Mouse (Mus musculus) heart, embryonic 16.5 days (tissue): ENCODE results near the gene Cnot2. TPM values are rescaled to one million over a fixed set of nuclear protein-coding genes. Genes with fewer than 3 reads are reported as not detected.

Source experiments
- ATAC-seq: fragments of 200-750 bp; cut with Nextera tagmentation; replicated peaks from 2 replicates; pipeline ENCODE4 v1.8.0; 2017; ENCODE audit warnings: moderate number of reproducible peaks; ENCODE audit not compliant: insufficient read depth, low FRiP score; ENCODE audit errors: extremely low read depth
- H3K27ac ChIP-seq: fragments of 300-500 bp; sonication (generic); 2 replicates; pipeline ENCODE4 v1.5.1; 2014; ENCODE audit warnings: mild to moderate bottlenecking, low read length, control low read depth, moderate library complexity
- H3K27me3 ChIP-seq: fragments of 300-500 bp; sonication (generic); 2 replicates; pipeline ENCODE4 v1.6.1; 2014; ENCODE audit warnings: low read length, mixed read lengths; ENCODE audit not compliant: control insufficient read depth, insufficient read depth
- H3K36me3 ChIP-seq: fragments of 300-500 bp; sonication (generic); 2 replicates; pipeline ENCODE4 v1.6.1; 2014; ENCODE audit not compliant: control insufficient read depth, insufficient read depth
- H3K4me1 ChIP-seq: fragments of 300-500 bp; sonication (generic); 2 replicates; pipeline ENCODE4 v1.6.1; 2014; ENCODE audit warnings: low read length, mixed read lengths; ENCODE audit not compliant: control insufficient read depth, insufficient read depth
- H3K4me2 ChIP-seq: fragments of 300-500 bp; sonication (generic); 2 replicates; pipeline ENCODE4 v1.6.1; 2014; ENCODE audit warnings: low read depth, mild to moderate bottlenecking, control low read depth, low read length
- H3K4me3 ChIP-seq: fragments of 300-500 bp; sonication (generic); 2 replicates; pipeline ENCODE4 v1.5.1; 2014; ENCODE audit warnings: mild to moderate bottlenecking, control low read depth, low read length
- H3K9ac ChIP-seq: fragments of 300-500 bp; sonication (generic); 2 replicates; pipeline ENCODE4 v1.6.1; 2014; ENCODE audit warnings: low read length, control low read depth
- H3K9me3 ChIP-seq: fragments of 300-500 bp; sonication (generic); replicated peaks from 2 replicates; pipeline ENCODE4 v1.6.1; 2016; ENCODE audit warnings: low read length; ENCODE audit not compliant: control insufficient read depth
- WGBS: fragments of 180-500 bp; shearing (Covaris S2); extraction: QIAGEN DNeasy Blood & Tissue Kit; methylation state at CpG from one replicate; pipeline ENCODE4 v1.1.7; 2014; 5-methylcytosine and 5-hydroxymethylcytosine counted together
- polyA plus RNA-seq: library from polyadenylated mRNA; unstranded; fragments of >200 nt; fragmentation: Nextera tagmentation; extraction: Ambion mirVana; gene quantifications from 2 replicates; pipeline ENCODE4 v1.2.1, GENCODE M21; 2015

Cnot2 gene
- polyA plus RNA-seq, 1 experiment from 2014 or later, result 73.6 TPM

DNA sequence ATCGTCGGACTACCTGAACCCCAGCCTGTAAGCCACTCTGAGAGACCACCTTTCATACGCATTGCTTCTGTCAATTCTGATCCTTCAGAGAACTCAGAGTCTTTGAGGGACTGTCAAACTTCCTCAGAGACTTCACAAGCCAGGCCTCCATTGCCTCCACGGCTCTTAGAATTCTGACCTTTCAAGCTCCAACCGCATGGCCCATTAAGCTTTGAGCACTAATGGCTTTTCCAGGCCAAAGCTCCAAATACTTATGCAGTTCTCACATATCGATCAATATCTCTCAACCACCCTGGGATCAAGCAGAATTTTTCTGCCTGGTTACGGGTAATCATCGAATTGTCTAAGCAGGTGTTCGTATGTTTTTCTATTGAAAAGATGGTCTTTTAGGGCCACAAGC, 119.9 kb downstream of the Cnot2 start:
- Histone ChIP-seq H3K9me3 (no peaks in the 10 kb centered on the region), H3K9ac (no peak overlapping the region), H3K4me1 (no peaks in the 10 kb centered on the region), H3K27me3 (no peaks in the 10 kb centered on the region), H3K4me3 (no peak overlapping the region), H3K36me3 (peaks cover 2% of the 10 kb centered on the region; the same call in 1 of the 2 replicates), H3K27ac (no peak overlapping the region), H3K4me2 (no peak overlapping the region)
- WGBS, result 91% methylated on average over 9 of the region's 9 CpGs
- no peak for ATAC-seq

DNA sequence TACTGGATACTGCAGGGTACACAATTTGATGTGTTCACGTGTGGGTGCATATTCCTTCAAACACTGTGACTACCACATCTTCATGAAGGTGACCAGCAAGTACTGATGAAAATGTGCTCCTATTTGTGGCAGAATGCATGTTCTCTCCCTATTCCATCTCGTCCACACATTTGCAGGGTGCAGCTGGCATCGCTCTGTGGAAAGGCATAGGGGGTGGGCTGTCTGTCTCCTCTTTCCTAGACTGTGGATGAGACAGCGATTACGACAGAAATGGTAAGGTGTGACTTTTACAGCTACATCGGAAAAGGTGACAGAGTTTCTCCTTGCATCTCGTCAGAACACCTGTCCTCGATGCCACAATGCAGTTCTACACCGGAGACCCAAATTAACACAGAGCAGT, 122.5 kb downstream of the Cnot2 start:
- Histone ChIP-seq H3K4me3 (no peak overlapping the region), H3K4me2 (no peak overlapping the region), H3K36me3 (peaks cover 2% of the 10 kb centered on the region; the same call in 1 of the 2 replicates), H3K27ac (no peak overlapping the region), H3K4me1 (no peaks in the 10 kb centered on the region), H3K9me3 (no peaks in the 10 kb centered on the region), H3K27me3 (no peaks in the 10 kb centered on the region), H3K9ac (no peak overlapping the region)
- ATAC-seq, result no peak
- 89% methylated on average over 9 of the region's 9 CpGs for WGBS

DNA sequence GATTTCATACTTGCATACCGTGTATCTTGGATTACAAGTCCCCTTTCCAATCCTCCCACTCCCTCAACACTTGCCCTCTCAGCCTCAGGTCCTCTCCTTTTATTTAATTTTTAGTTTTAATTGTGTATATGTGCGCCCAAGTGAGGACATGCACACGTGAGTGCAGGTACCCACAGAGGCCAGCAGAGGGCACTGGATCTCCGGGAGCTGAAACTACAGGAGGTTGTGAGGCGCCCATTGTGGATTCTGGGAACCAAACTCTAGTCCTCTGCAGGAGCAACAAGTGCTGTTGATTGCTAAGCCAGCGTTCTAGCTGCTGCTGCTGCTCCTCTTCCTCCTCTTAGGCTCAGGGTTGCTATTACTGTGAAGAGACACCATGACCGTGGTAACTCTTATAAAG, 128.5 kb downstream of the Cnot2 start:
- Histone ChIP-seq H3K9ac (no peak overlapping the region), H3K4me3 (no peak overlapping the region), H3K4me2 (no peak overlapping the region), H3K27ac (no peak overlapping the region), H3K27me3 (no peaks in the 10 kb centered on the region), H3K36me3 (no peaks in the 10 kb centered on the region), H3K4me1 (no peaks in the 10 kb centered on the region), H3K9me3 (peaks cover 5% of the 10 kb centered on the region)
- WGBS, result 93% methylated on average over 7 of the region's 7 CpGs
- ATAC-seq, result no peak

DNA sequence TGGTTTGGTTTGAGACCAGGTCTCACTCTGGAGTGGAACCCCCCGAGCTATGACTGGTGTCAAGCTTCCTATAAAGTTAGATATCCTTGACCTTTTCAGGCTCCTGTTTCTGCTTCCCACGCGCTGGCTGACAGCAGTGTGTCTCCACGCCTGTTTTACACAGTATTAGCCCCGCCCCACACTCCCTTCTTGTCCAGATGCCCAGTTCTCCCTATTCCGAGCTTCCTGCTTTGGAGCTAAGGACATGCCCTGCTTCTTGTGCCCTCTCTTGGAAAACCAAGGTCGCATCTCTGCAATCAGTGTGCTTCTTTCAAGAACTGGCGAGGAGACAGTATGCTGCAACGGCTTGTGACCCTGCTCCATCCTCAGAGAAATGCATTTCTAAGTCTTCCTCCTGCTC, 130.7 kb downstream of the Cnot2 start:
- WGBS, result 56% methylated on average over 9 of the region's 9 CpGs
- Histone ChIP-seq H3K9ac (no peak overlapping the region), H3K4me1 (no peaks in the 10 kb centered on the region), H3K27ac (no peak overlapping the region), H3K27me3 (no peaks in the 10 kb centered on the region), H3K4me3 (no peak overlapping the region), H3K9me3 (peaks cover 5% of the 10 kb centered on the region), H3K36me3 (no peaks in the 10 kb centered on the region), H3K4me2 (no peak overlapping the region)
- no peak for ATAC-seq

DNA sequence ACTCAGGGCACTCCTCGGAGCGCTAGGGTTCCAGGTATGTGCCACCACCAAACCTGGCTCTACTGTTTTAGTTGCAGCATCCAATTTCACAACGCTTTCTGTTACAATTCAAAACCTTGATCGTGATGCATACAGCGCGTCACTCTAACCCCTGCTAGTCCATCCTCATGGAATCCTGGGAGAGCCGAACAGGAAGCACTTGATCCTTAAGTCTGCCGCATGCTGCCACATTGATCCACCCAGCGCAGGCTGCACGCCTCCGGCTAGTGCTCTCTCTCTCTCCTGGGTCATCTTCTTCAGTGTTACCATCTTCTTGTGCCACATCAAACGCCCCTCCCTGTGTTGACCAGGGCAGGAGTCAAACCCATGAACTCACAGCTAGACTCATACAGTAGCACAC, 133.1 kb downstream of the Cnot2 start:
- no peak overlapping the region for H3K4me3 ChIP-seq
- WGBS, result 91% methylated on average over 12 of the region's 12 CpGs

DNA sequence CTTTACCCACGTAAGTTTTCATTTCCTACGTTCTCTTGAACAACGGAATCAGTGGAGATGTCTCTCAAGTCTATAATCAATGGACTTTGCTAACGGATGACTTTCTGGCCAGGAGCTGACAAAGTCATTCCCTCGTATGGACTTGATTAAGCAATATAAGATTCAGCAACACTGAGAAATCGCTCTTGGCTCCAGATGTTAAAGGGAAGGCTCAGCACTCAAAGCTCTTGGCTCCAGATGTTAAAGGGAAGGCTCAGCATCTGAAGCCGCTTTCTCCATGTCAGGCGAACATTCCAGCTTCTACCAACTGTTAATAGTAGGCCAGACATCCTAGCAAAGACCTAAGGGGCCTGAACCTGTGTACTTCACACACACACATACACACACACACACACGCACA, 134.1 kb downstream of the Cnot2 start:
- 88% methylated on average over 9 of the region's 9 CpGs for WGBS
- no peaks in the 10 kb centered on the region for H3K9me3 ChIP-seq
- no peaks in the 10 kb centered on the region for H3K4me1 ChIP-seq

More for the DNA sequence above, 133.1 kb downstream of the Cnot2 start:
- no peak overlapping the region for H3K9ac ChIP-seq
- H3K9me3 ChIP-seq, result peaks cover 5% of the 10 kb centered on the region
- H3K27me3 ChIP-seq, result no peaks in the 10 kb centered on the region
- H3K27ac ChIP-seq, result no peak overlapping the region
- no peak for ATAC-seq
- H3K36me3 ChIP-seq, result no peaks in the 10 kb centered on the region
- H3K4me1 ChIP-seq, result no peaks in the 10 kb centered on the region
- no peak overlapping the region for H3K4me2 ChIP-seq

DNA sequence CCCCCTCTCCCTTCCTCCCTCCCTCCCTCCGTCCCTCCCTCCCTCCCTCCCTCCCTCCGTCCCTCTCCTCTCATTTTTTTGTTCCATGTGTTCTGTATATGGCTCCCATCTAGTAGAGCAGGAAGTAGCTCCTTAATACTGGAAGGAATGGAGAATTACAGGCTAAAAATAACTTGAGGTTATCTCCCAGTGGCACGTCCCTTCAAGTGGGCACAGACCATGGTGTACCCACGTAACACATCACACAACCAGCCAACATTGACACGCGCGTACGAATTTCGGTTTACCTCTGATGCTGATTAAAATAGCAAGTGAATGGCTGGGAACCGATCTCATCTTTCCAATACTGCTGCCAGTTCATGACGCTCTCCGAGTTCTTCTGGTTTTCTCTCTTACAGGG, 135.3 kb downstream of the Cnot2 start:
- Histone ChIP-seq H3K9me3 (no peaks in the 10 kb centered on the region), H3K27me3 (no peaks in the 10 kb centered on the region), H3K4me3 (no peak overlapping the region), H3K4me1 (no peaks in the 10 kb centered on the region), H3K36me3 (no peaks in the 10 kb centered on the region), H3K4me2 (no peak overlapping the region), H3K9ac (no peak overlapping the region), H3K27ac (no peak overlapping the region)
- WGBS, result 57% methylated on average over 11 of the region's 12 CpGs
- ATAC-seq, result peak; percentile 78

More for the DNA sequence above, 134.1 kb downstream of the Cnot2 start:
- H3K9ac ChIP-seq, result no peak overlapping the region
- ATAC-seq, result no peak
- H3K4me3 ChIP-seq, result no peak overlapping the region
- H3K36me3 ChIP-seq, result no peaks in the 10 kb centered on the region
- H3K27ac ChIP-seq, result no peak overlapping the region
- no peaks in the 10 kb centered on the region for H3K27me3 ChIP-seq
- no peak overlapping the region for H3K4me2 ChIP-seq

DNA sequence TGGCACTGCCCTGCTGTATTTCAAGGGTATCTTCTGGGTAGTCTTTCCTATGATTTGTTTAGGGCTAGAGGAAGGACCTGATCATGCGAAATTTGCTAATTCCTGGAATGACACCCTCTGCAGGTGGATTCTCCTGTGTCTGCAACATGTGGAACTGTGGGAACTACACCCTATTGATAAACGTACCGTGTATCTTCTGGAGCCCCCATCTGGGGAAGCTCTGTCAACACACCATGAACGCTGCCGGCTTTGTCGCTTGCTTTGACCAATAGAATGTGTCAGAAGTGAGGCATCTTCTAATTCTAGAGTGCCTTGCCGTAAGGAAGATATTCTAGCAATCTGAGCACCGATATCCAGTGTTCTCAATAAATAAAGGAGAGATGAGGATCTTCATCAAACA, 136.5 kb downstream of the Cnot2 start:
- Histone ChIP-seq H3K4me2 (no peak overlapping the region), H3K9me3 (no peaks in the 10 kb centered on the region), H3K36me3 (no peaks in the 10 kb centered on the region), H3K4me1 (0 out of 2 replicates have a peak, but pooled peaks cover 4% of the 10 kb centered on the region), H3K27ac (no peak overlapping the region), H3K4me3 (no peak overlapping the region), H3K9ac (no peak overlapping the region), H3K27me3 (no peaks in the 10 kb centered on the region)
- WGBS, result 91% methylated on average over 8 of the region's 8 CpGs
- ATAC-seq, result no peak

DNA sequence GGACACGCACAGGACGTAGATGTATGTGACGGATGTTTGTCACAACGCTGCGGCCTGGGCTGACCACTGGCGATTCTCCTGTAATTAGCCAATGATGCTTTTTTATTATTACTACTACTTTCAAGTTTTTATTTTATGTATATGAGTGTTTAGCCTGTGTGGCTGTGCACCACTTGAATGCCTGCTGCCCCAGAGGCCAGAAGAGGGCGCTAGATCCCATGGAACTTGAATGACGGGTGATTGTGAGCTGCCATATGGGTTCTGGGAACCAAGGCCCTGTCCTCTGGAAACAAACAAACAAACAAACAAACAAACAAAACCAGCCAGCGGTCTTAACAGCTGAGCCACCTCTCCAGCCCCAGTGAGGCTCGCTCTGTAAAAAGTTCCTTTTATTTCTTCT, 136.9 kb downstream of the Cnot2 start:
- Histone ChIP-seq H3K36me3 (no peaks in the 10 kb centered on the region), H3K4me3 (no peak overlapping the region), H3K4me2 (no peak overlapping the region), H3K4me1 (0 out of 2 replicates have a peak, but pooled peaks cover 4% of the 10 kb centered on the region), H3K9ac (no peak overlapping the region), H3K9me3 (0 out of 2 replicates have a peak, but pooled peaks cover 1% of the 10 kb centered on the region), H3K27me3 (no peaks in the 10 kb centered on the region), H3K27ac (no peak overlapping the region)
- WGBS, result 92% methylated on average over 10 of the region's 10 CpGs
- no peak for ATAC-seq
